Mouse (Mus musculus) erythroblast, embryonic 14.5 days (primary cell): ENCODE data around the gene Supt6. TPM values are rescaled to one million over a fixed set of nuclear protein-coding genes. Genes with fewer than 3 reads are reported as not detected.

Source experiments
- H3K27me3 ChIP-seq: 2 replicates; pipeline ENCODE4 v1.6.1; 2012; ENCODE audit warnings: inconsistent platforms; ENCODE audit not compliant: control insufficient read depth
- H3K36me3 ChIP-seq: 2 replicates; pipeline ENCODE4 v1.6.1; 2012; ENCODE audit warnings: mild to moderate bottlenecking, inconsistent platforms; ENCODE audit not compliant: control insufficient read depth
- H3K4me1 ChIP-seq: 2 replicates; pipeline ENCODE4 v1.6.1; 2012; ENCODE audit warnings: inconsistent platforms; ENCODE audit not compliant: control insufficient read depth
- H3K4me3 ChIP-seq: replicated peaks from 2 replicates; pipeline ENCODE3; 2012; ENCODE audit warnings: moderate library complexity, mild to moderate bottlenecking, inconsistent platforms
- H3K9me3 ChIP-seq: 2 replicates; pipeline ENCODE4 v1.6.1; 2012; ENCODE audit warnings: low read length, inconsistent platforms, mixed read lengths; ENCODE audit not compliant: control insufficient read depth
- GATA1 ChIP-seq: IDR thresholded peaks from 2 replicates; pipeline ENCODE4 v1.6.1; 2012; ENCODE audit warnings: low read length, inconsistent platforms, mixed read lengths
- TAL1 ChIP-seq: IDR thresholded peaks from 3 replicates; pipeline ENCODE4 v1.6.1; 2012; ENCODE audit warnings: low read length, inconsistent platforms, mixed read lengths
- polyA plus RNA-seq: library from polyadenylated mRNA; stranded (reverse); fragments of >175 nt; gene quantifications from 2 replicates; pipeline ENCODE4 v1.2.3, GENCODE M21; 2012

Gene Supt6
- polyA plus RNA-seq, 1 experiment, result 9.4 TPM

- Histone ChIP-seq H3K4me1 (peaks cover 24% of the 10 kb centered on the region), H3K36me3 (peaks cover 43% of the 10 kb centered on the region), H3K27me3 (peaks cover 2% of the 10 kb centered on the region; the same call in 1 of the 2 replicates), H3K9me3 (no peaks in the 10 kb centered on the region), H3K4me3 (peak overlapping the region; percentile 70)
- TF ChIP-seq GATA1, result no peak
- TF ChIP-seq TAL1, result no peak
Observed at GRCm38 (mm10) chr11:78262550-78262949, 16.8 kb upstream of the Supt6 start.

DNA sequence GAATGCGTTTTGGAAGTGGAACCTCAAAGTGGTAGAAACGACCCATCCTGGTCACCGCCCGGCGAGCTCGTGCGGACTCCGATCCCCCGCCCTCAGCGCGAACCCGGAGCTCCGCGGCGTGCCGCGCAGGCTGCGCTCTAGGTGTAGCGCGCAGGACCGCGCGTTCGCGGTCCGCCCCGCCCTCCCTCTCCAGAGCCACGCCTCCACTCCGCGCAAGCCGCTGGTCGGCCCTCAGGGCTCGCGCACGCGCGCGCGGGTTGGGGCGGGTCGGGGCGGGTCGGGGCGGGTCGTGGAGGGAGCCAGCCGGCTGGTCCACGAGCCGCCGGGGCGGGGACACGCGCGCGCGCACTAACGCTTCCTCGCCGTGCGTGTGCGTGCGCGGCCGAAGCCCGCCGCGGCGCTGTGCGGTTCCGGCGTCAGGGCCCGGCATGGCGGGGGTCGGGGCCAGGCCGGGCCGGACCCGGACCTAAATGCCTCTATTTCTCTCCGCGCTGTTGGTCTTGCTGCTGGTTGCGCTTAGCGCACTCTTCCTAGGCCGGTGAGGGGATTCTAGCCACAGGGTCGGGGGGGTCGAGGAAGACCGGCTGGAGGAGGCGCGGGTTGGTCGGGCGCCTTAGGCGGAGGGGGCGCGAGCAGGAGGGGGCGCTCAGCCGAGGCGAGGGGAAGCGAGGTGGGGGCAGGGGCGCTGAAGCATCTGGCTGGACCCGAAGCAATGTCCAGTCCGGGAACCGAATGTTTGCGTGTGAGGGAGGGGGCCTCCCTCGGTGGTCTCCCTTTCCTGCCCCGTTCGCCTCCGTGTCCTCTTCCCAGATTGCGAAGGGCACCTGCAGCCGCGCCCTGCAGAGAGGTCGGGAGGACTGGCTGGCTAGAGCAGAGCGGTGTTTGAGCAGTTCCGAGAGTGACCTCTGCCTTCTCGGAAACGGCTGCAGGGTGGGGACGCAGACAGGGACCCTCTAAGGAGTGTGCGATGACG lies 15.9 kb upstream of the Supt6 start, which contains the start of gene 2610507B11Rik:
2610507B11Rik (plus strand) TSS at position 373 of the 973 bp plus-strand sequence.
- Histone ChIP-seq H3K36me3 (peaks cover 34% of the 10 kb centered on the region), H3K27me3 (peaks cover 2% of the 10 kb centered on the region; the same call in 1 of the 2 replicates), H3K4me1 (peaks cover 24% of the 10 kb centered on the region), H3K9me3 (no peaks in the 10 kb centered on the region), H3K4me3 (peak within 1 kb of the TSS; percentile 70)
- TF ChIP-seq TAL1 (no peak), GATA1 (no peak)

- peak overlapping the region; percentile 70 for H3K4me3 ChIP-seq
- peaks cover 2% of the 10 kb centered on the region; the same call in 1 of the 2 replicates for H3K27me3 ChIP-seq
- TF ChIP-seq TAL1, result no peak
- no peak for TF ChIP-seq GATA1
- peaks cover 24% of the 10 kb centered on the region for H3K36me3 ChIP-seq
- peaks cover 24% of the 10 kb centered on the region for H3K4me1 ChIP-seq
- H3K9me3 ChIP-seq, result no peaks in the 10 kb centered on the region
Observed at GRCm38 (mm10) chr11:78260489-78261258, 14.9 kb upstream of the Supt6 start.

- Histone ChIP-seq H3K4me3 (no peak overlapping the region), H3K4me1 (peaks cover 7% of the 10 kb centered on the region), H3K27me3 (peaks cover 2% of the 10 kb centered on the region; the same call in 1 of the 2 replicates), H3K36me3 (peaks cover 30% of the 10 kb centered on the region), H3K9me3 (no peaks in the 10 kb centered on the region)
- TF ChIP-seq TAL1, result no peak
- no peak for TF ChIP-seq GATA1
Observed at GRCm38 (mm10) chr11:78256618-78257017, 10.8 kb upstream of the Supt6 start.

DNA sequence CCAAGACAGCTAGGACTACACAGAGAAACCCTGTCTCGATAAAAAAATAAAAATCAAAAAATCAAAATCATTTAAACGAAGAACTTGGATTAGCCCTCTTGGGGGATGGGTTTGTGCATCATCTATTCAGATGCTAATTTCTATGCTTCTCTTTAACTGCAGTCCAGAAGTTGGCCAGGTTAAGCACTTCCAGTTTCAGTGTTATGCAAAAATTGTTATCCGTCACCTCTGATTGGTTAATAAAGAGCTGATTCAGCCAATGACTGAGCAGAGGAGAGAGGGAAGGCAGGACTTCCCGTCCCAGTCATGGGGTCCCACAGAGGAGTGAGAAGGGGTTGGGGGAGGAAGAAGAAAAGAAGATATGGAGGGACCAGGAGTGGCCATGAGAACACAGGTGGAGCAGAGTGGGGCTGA lies 1.9 kb upstream of the Supt6 start:
- Histone ChIP-seq H3K9me3 (no peaks in the 10 kb centered on the region), H3K4me3 (peak overlapping the region; percentile 52), H3K36me3 (peaks cover 39% of the 10 kb centered on the region), H3K4me1 (peaks cover 51% of the 10 kb centered on the region), H3K27me3 (no peaks in the 10 kb centered on the region)
- no peak for TF ChIP-seq TAL1
- no peak for TF ChIP-seq GATA1

DNA sequence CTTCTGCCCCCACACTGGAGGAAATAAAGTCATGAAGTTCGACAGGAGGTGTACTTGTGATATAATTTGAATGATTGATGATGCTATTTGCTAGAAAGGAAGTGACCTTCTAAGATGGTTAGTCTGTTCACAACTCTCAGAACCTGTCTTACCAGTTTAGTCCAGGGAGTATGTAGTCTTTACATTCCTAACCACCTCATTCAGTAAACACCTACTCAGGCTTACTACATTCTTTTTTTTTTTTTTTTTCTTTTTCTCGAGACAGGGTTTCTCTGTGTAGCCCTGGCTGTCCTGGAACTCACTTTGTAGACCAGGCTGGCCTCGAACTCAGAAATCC lies 1.2 kb upstream of the Supt6 start:
- Histone ChIP-seq H3K36me3 (peaks cover 34% of the 10 kb centered on the region), H3K4me1 (peaks cover 53% of the 10 kb centered on the region), H3K9me3 (no peaks in the 10 kb centered on the region), H3K4me3 (peak overlapping the region; percentile 74), H3K27me3 (no peaks in the 10 kb centered on the region)
- TF ChIP-seq GATA1, result no peak
- no peak for TF ChIP-seq TAL1

- Histone ChIP-seq H3K4me3 (peak overlapping the region; percentile 74), H3K36me3 (peaks cover 33% of the 10 kb centered on the region), H3K4me1 (peaks cover 57% of the 10 kb centered on the region), H3K9me3 (no peaks in the 10 kb centered on the region), H3K27me3 (no peaks in the 10 kb centered on the region)
- TF ChIP-seq TAL1, result no peak
- TF ChIP-seq GATA1, result no peak
Observed at GRCm38 (mm10) chr11:78246318-78247011, 678 bp upstream of the Supt6 start.

DNA sequence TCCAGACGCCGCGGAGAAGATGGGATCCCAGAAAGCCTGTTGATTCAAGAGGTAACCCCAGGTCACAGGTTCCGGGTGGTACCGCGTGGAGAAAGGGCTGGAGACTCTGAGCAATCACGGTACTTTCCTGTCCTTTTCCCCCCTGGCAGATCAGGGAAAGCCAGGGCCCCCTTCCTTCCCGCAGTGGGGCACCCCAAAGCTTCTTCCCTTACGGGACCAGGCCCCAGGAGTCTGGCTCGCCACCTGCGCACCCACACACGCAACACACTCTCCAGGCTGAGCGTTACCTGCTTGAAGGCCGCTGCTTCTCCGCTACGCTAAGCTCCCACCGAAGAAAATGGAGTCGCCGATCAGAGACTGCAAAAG lies 543 bp downstream of the Supt6 start:
- Histone ChIP-seq H3K27me3 (no peaks in the 10 kb centered on the region), H3K9me3 (no peaks in the 10 kb centered on the region), H3K36me3 (peaks cover 30% of the 10 kb centered on the region), H3K4me3 (peak overlapping the region; percentile 74), H3K4me1 (peaks cover 57% of the 10 kb centered on the region)
- TF ChIP-seq TAL1 (no peak), GATA1 (no peak)
